Mouse (Mus musculus): ENCODE results near the gene Tjp2. TPM values are rescaled to one million over a fixed set of nuclear protein-coding genes. Genes with fewer than 3 reads are reported as not detected.

The Tjp2 gene
- total RNA-seq, 4 experiments from 2014 or later = 2.6 to 4.6 (median 4.0) TPM

- no peak for DNase-seq (ENCODE audit: low spot score in 2 of 2)
Observed at GRCm38 (mm10) chr19:24183680-24184235, 41.1 kb downstream of the Tjp2 start.

GRCm38 (mm10) chr19:24180415-24180814, 44.4 kb downstream of the Tjp2 start:
- no peak for DNase-seq (ENCODE audit: low spot score in 2 of 2)

GRCm38 (mm10) chr19:24178086-24178485, 46.7 kb downstream of the Tjp2 start:
- no peak for DNase-seq (ENCODE audit: low spot score in 2 of 2)

- DNase-seq (ENCODE audit: low spot score in 2 of 2) = no peak
Observed at GRCm38 (mm10) chr19:24176692-24177091, 48.1 kb downstream of the Tjp2 start.

GRCm38 (mm10) chr19:24174896-24175295, 49.9 kb downstream of the Tjp2 start:
- no peak for DNase-seq (ENCODE audit: low spot score in 2 of 2)

- DNase-seq (ENCODE audit: low spot score in 2 of 2) = peak; percentile 92 to 94
Observed at GRCm38 (mm10) chr19:24173608-24174523, 51.0 kb downstream of the Tjp2 start.

- no peak for DNase-seq (ENCODE audit: low spot score in 2 of 2)
Observed at GRCm38 (mm10) chr19:24173020-24173419, 51.8 kb downstream of the Tjp2 start.

GRCm38 (mm10) chr19:24168531-24168930, 56.3 kb downstream of the Tjp2 start:
- no peak for DNase-seq (ENCODE audit: low spot score in 2 of 2)

GRCm38 (mm10) chr19:24166516-24167091, 58.2 kb downstream of the Tjp2 start:
- DNase-seq (ENCODE audit: low spot score in 2 of 2) = no peak

- DNase-seq (ENCODE audit: low spot score in 2 of 2) = no peak
Observed at GRCm38 (mm10) chr19:24163974-24164373, 60.9 kb downstream of the Tjp2 start.

- no peak for DNase-seq (ENCODE audit: low spot score in 2 of 2)
Observed at GRCm38 (mm10) chr19:24160460-24160859, 64.4 kb downstream of the Tjp2 start.

- DNase-seq (ENCODE audit: low spot score in 2 of 2) = no peak
Observed at GRCm38 (mm10) chr19:24159751-24160150, 65.1 kb downstream of the Tjp2 start.

- no peak for DNase-seq (ENCODE audit: low spot score in 2 of 2)
Observed at GRCm38 (mm10) chr19:24159334-24159733, 65.5 kb downstream of the Tjp2 start.

- no peak for DNase-seq (ENCODE audit: low spot score in 2 of 2)
Observed at GRCm38 (mm10) chr19:24156067-24156455, 68.8 kb downstream of the Tjp2 start.

GRCm38 (mm10) chr19:24155395-24156066, 69.3 kb downstream of the Tjp2 start:
- DNase-seq (ENCODE audit: low spot score in 2 of 2) = no peak

GRCm38 (mm10) chr19:24153266-24154023, 71.4 kb downstream of the Tjp2 start:
- DNase-seq (ENCODE audit: low spot score in 2 of 2) = no peak

- DNase-seq (ENCODE audit: low spot score in 2 of 2) = no peak
Observed at GRCm38 (mm10) chr19:24144009-24144408, 80.8 kb downstream of the Tjp2 start.

GRCm38 (mm10) chr19:24142621-24143061, 82.2 kb downstream of the Tjp2 start:
- no peak for DNase-seq (ENCODE audit: low spot score in 2 of 2)

- DNase-seq (ENCODE audit: low spot score in 2 of 2) = no peak
Observed at GRCm38 (mm10) chr19:24140298-24140697, 84.5 kb downstream of the Tjp2 start.

GRCm38 (mm10) chr19:24137392-24137791, 87.4 kb downstream of the Tjp2 start:
- no peak for DNase-seq (ENCODE audit: low spot score in 2 of 2)

- no peak for DNase-seq (ENCODE audit: low spot score in 2 of 2)
Observed at GRCm38 (mm10) chr19:24134991-24135390, 89.8 kb downstream of the Tjp2 start.
